ENCODE assay signal across 25 mouse cellular contexts in genomic region chr2:168519589-168519988, GRCm38 (mm10).
DNase-seq lines count a peak whose midpoint lies in the region; ATAC-seq lines count a peak whose summit lies in the region.
"Had no signal": no experiment of that assay in that cellular context is flagged by ENCODE, and none has a peak within 500 bp of the region (broad histone marks: within the 10 kb centered on the region; RNA-seq: fewer than 3 reads in every experiment).

No protein-coding gene starts in this region.

- H3K9ac ChIP-seq in limb, embryonic 13.5 days: no peak overlapping the region
- H3K9ac ChIP-seq in heart, embryonic 15.5 days: no peak overlapping the region
- H3K9ac ChIP-seq: embryonic facial prominence, embryonic 15.5 days; hindbrain, embryonic 13.5 days; limb, embryonic 12.5 days; liver, embryonic 14.5 days; midbrain, embryonic 13.5 days had no signal

- no peak overlapping the region for H3K4me2 ChIP-seq in limb, embryonic 13.5 days (replicated peaks)
- H3K4me2 ChIP-seq in heart, embryonic 15.5 days: no peak overlapping the region
- H3K4me2 ChIP-seq: embryonic facial prominence, embryonic 15.5 days; hindbrain, embryonic 13.5 days; limb, embryonic 12.5 days; midbrain, embryonic 13.5 days had no signal

- intact Hi-C loops in gastrocnemius, postnatal 36 days (cut with DNase I): loop anchor here (5.0 kb wide), 1 partner anchor 47 kb away; no protein-coding TSS in a partner anchor

- peak; percentile 55; the same call in 1 of the 2 replicates for ATAC-seq in limb, embryonic 13.5 days (ENCODE audit: low FRiP score, low read depth)
- no peak for ATAC-seq in heart, embryonic 15.5 days (replicated peaks; ENCODE audit: insufficient number of reproducible peaks, insufficient read depth, low FRiP score, low read depth)
- ATAC-seq in megakaryocyte progenitor cell, adult 5-6 weeks (replicated peaks; ENCODE audit: poor library complexity): no peak
- ATAC-seq: activated CD4-positive, CD25-positive, alpha-beta regulatory T cell, adult 4 months; midbrain, embryonic 13.5 days had no signal

- H3K9me3 ChIP-seq in limb, embryonic 13.5 days: no peaks in the 10 kb centered on the region
- no peaks in the 10 kb centered on the region for H3K9me3 ChIP-seq in limb, embryonic 10.5 days (replicated peaks)
- no peaks in the 10 kb centered on the region for H3K9me3 ChIP-seq in heart, embryonic 15.5 days (replicated peaks)
- H3K9me3 ChIP-seq in embryonic facial prominence, embryonic 10.5 days: no peaks in the 10 kb centered on the region
- H3K9me3 ChIP-seq: embryonic facial prominence, embryonic 15.5 days; hindbrain, embryonic 13.5 days; limb, embryonic 12.5 days; midbrain, embryonic 13.5 days had no signal

- H3K36me3 ChIP-seq in limb, embryonic 13.5 days: peaks cover 11% of the 10 kb centered on the region
- H3K36me3 ChIP-seq in limb, embryonic 10.5 days: no peaks in the 10 kb centered on the region
- H3K36me3 ChIP-seq in heart, embryonic 15.5 days: no peaks in the 10 kb centered on the region
- no peaks in the 10 kb centered on the region for H3K36me3 ChIP-seq in embryonic facial prominence, embryonic 10.5 days (replicated peaks)
- H3K36me3 ChIP-seq: embryonic facial prominence, embryonic 15.5 days; G1E; hindbrain, embryonic 13.5 days; limb, embryonic 12.5 days; midbrain, embryonic 13.5 days had no signal

- 72% methylated on average over 8 of the region's 8 CpGs for WGBS in limb, embryonic 13.5 days
- 82% methylated on average over 8 of the region's 8 CpGs for WGBS in limb, embryonic 10.5 days
- 40% methylated on average over 8 of the region's 8 CpGs for WGBS in heart, embryonic 15.5 days
- 83% methylated on average over 8 of the region's 8 CpGs for WGBS in embryonic facial prominence, embryonic 10.5 days

- peaks cover 3% of the 10 kb centered on the region; the same call in 1 of the 2 replicates for H3K4me1 ChIP-seq in limb, embryonic 13.5 days
- H3K4me1 ChIP-seq in limb, embryonic 10.5 days: peaks cover 6% of the 10 kb centered on the region
- H3K4me1 ChIP-seq in heart, embryonic 15.5 days (replicated peaks): peaks cover 33% of the 10 kb centered on the region
- H3K4me1 ChIP-seq in embryonic facial prominence, embryonic 10.5 days: peaks cover under 1% of the 10 kb centered on the region

- no peak overlapping the region for H3K27ac ChIP-seq in limb, embryonic 13.5 days
- H3K27ac ChIP-seq in limb, embryonic 10.5 days: no peak overlapping the region
- peak overlapping the region; percentile 49 for H3K27ac ChIP-seq in heart, embryonic 15.5 days
- H3K27ac ChIP-seq in embryonic facial prominence, embryonic 10.5 days (replicated peaks): no peak overlapping the region
- H3K27ac ChIP-seq: embryonic facial prominence, embryonic 15.5 days; hindbrain, embryonic 13.5 days; left cerebral cortex, adult 2 months; limb, embryonic 12.5 days; liver, embryonic 14.5 days; midbrain, embryonic 13.5 days had no signal

- no peak overlapping the region for H3K4me3 ChIP-seq in limb, embryonic 13.5 days
- no peak overlapping the region for H3K4me3 ChIP-seq in limb, embryonic 10.5 days
- no peak overlapping the region for H3K4me3 ChIP-seq in heart, embryonic 15.5 days
- no peak overlapping the region for H3K4me3 ChIP-seq in embryonic facial prominence, embryonic 10.5 days
- H3K4me3 ChIP-seq: embryonic facial prominence, embryonic 15.5 days; hindbrain, embryonic 13.5 days; left cerebral cortex, adult 2 months; limb, embryonic 12.5 days; midbrain, embryonic 13.5 days had no signal

- 0 out of 2 replicates have a peak, but pooled peaks cover 3% of the 10 kb centered on the region for H3K27me3 ChIP-seq in limb, embryonic 13.5 days
- peaks cover 17% of the 10 kb centered on the region; the same call in 1 of the 2 replicates for H3K27me3 ChIP-seq in limb, embryonic 10.5 days (ENCODE audit: low read depth, poor library complexity, severe bottlenecking)
- H3K27me3 ChIP-seq in heart, embryonic 15.5 days: no peaks in the 10 kb centered on the region
- peaks cover 14% of the 10 kb centered on the region; the same call in 1 of the 2 replicates for H3K27me3 ChIP-seq in embryonic facial prominence, embryonic 10.5 days (replicated peaks; ENCODE audit: low read depth, poor library complexity, severe bottlenecking)
- H3K27me3 ChIP-seq: embryonic facial prominence, embryonic 15.5 days; hindbrain, embryonic 13.5 days; midbrain, embryonic 13.5 days had no signal

- no peak for DNase-seq in limb, embryonic 10.5 days (ENCODE audit: low spot score)
- DNase-seq in gastrocnemius, postnatal 36 days: peak; percentile 40 to 47
- peak; percentile 73 for DNase-seq in heart, postnatal 4 days
- DNase-seq in urinary bladder, postnatal 10 days (ENCODE audit: low spot score): no peak
- no peak for DNase-seq in embryonic facial prominence, embryonic 10.5 days (ENCODE audit: low spot score)
- DNase-seq: adrenal gland, postnatal 25 days; cerebellum, adult 11-12 months; cerebellum, postnatal 14 days; embryo, embryonic 11 days; kidney, adult 8-10 months; kidney, postnatal 14 days; layer of hippocampus, adult 9-11 months; right cerebral cortex, postnatal 14 days; thymus, adult 2 months had no signal

Comparison
In these comparisons a context has a peak if more than half of its experiments do, and no peak if none do; other contexts are left out.
1. DNase-seq: peak in gastrocnemius, postnatal 36 days (2 of 2) and heart, postnatal 4 days (single experiment); none in limb, embryonic 10.5 days (single experiment), urinary bladder, postnatal 10 days (single experiment) and embryonic facial prominence, embryonic 10.5 days (single experiment).